Mouse (Mus musculus): ENCODE measurements around the gene Zfp953.
"Not testable (repeated sequence)": the region's sequence is repeated elsewhere in the genome, so short reads cannot be mapped to it uniquely, and the experiment has no call there.

Zfp953 gene

GRCm38 (mm10) chr13:67360131-67360744 is at the start of gene Zfp953, which contains the start of gene Gm28044:
TSS of gene Zfp953 (minus strand) at chr13:67360605.
TSS of gene Gm28044 (minus strand) at chr13:67360536.
- in situ Hi-C loops (cut with MboI; ENCODE audit: low pct_unique_long_range_greater_than_20kb in 1 of 2, low sequenced_read_pairs in 2 of 2, unreplicated experiment in 1 of 2), result loop anchor here in 1 of 2 experiments (5.0 kb wide), 1 partner anchor 42 kb away; no protein-coding TSS in a partner anchor

DNA sequence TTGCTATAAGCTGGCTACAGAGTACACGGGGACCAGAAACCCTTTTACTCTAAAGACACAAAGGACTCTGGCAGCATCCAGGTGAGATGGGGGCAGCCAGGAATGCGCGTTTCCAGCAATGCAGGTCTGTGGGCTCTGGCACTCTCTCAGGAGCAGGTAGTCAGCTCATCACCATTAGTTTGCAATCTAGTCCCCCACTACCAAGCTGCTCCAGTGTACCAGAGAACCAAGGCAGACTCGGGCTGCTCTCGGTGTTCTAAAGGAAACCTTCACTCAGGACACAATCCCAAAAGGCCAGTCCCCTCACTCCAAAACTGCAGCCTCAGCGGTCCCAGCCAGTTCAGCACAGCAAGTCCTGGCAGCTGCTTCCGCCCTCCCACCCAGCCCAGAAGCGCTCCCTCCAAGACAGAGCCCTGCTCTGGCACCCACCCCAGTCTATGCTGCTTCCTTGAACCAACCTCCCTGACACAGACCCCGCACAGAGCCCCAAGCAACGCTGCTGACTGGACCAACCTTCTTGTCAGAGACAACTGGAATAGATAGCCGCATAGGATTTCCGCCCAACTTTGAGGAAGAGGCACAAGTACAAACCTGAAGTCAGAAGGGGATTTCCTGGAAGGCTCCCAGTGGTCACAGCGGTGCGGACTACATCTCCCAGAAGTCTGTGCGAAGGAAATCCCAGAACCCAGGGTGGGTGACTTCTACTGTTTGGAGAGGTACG is 38.9 kb upstream of the Zfp953 start, which contains the start of gene Zfp429:
Zfp429 (minus strand) TSS at position 637 of the 721 bp plus-strand sequence.
- in situ Hi-C loops (cut with MboI; ENCODE audit: low pct_unique_long_range_greater_than_20kb in 1 of 2, low sequenced_read_pairs in 2 of 2, unreplicated experiment in 1 of 2), result not testable (repeated sequence)

DNA sequence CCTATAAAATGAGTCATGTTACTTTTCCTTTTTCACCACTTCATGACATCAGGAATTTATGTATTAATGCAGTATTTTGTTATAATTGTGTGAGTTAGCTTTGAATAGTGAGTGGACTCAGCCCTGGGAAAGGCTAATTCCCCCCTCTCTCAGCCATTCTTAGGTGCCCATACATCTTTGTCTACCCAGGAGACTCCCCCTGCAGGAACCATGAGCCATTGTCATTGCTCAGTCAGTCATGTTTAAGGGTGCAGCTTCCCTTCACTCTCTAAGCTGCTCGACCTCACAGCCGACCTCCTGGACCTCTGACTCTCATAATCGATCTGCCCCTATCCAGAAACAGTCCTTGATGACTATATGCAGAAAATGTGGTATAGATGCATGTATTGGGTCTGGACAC is 15.8 kb upstream of the Zfp953 start:
- in situ Hi-C loops (cut with MboI; ENCODE audit: low pct_unique_long_range_greater_than_20kb in 1 of 2, low sequenced_read_pairs in 2 of 2, unreplicated experiment in 1 of 2), result loop anchor here in 1 of 2 experiments (10.0 kb wide), 1 partner anchor 211 kb away; no protein-coding TSS in a partner anchor

GRCm38 (mm10) chr13:67375050-67375911 is 14.9 kb upstream of the Zfp953 start, which contains the start of the genes Gm28041 and Zfp456:
TSS of gene Gm28041 (minus strand) at chr13:67375733.
TSS of gene Zfp456 (minus strand) at chr13:67375810.
- in situ Hi-C loops (cut with MboI; ENCODE audit: low pct_unique_long_range_greater_than_20kb in 1 of 2, low sequenced_read_pairs in 2 of 2, unreplicated experiment in 1 of 2), result loop anchor here in 1 of 2 experiments (10.0 kb wide), 1 partner anchor 210 kb away; no protein-coding TSS in a partner anchor

- in situ Hi-C loops (cut with MboI; ENCODE audit: low pct_unique_long_range_greater_than_20kb in 1 of 2, low sequenced_read_pairs in 2 of 2, unreplicated experiment in 1 of 2), result no loop called here
Measured at GRCm38 (mm10) chr13:67351854-67352253, 8.6 kb downstream of the Zfp953 start.

- in situ Hi-C loops (cut with MboI; ENCODE audit: low pct_unique_long_range_greater_than_20kb in 1 of 2, low sequenced_read_pairs in 2 of 2, unreplicated experiment in 1 of 2), result no loop called here
Measured at GRCm38 (mm10) chr13:67343422-67343821, 17.0 kb downstream of the Zfp953 start.

GRCm38 (mm10) chr13:67332877-67333276 is 27.5 kb downstream of the Zfp953 start:
- in situ Hi-C loops (cut with MboI; ENCODE audit: low pct_unique_long_range_greater_than_20kb in 1 of 2, low sequenced_read_pairs in 2 of 2, unreplicated experiment in 1 of 2), result no loop called here

DNA sequence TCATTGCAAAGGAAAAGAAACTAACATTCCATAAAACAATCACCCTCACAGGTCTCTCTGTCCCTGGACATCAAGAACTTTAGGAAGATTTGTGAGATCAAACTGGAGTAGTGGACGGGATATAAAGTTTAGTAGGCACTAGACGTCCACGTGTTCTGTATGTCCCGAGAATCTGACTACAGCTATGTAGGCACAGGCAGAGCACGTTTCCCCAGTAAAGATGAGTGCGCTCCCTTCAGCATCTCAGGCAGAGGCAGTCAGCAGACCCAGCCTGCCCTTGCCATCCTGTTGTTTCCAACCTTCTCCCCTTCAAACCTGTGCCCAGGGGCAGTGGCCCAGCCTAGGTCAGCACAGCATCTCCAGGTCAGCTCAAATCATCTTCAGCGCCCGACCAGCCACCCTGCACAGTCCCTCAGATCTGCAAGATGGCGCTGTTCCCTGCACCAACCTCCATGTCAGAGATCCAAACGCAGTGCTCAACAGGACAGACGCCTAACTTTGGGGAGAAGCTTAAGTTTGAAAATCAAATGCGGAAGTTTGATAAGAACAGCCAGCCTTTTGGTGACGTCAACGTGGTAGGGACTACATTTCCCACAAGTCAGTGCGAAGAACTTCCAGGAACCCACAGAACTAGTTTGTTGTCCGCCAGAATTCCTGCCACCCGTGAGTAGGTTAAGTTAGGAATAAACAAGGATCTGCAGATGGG is 28.2 kb downstream of the Zfp953 start, which contains the start of gene Zfp595:
Zfp595 (minus strand) TSS at position 552 of the 706 bp plus-strand sequence.
- in situ Hi-C loops (cut with MboI; ENCODE audit: low pct_unique_long_range_greater_than_20kb in 1 of 2, low sequenced_read_pairs in 2 of 2, unreplicated experiment in 1 of 2), result no loop called here

- in situ Hi-C loops (cut with MboI; ENCODE audit: low pct_unique_long_range_greater_than_20kb in 1 of 2, low sequenced_read_pairs in 2 of 2, unreplicated experiment in 1 of 2), result loop anchor here in 1 of 2 experiments (5.0 kb wide), 1 partner anchor 179 kb away; no protein-coding TSS in a partner anchor
Measured at GRCm38 (mm10) chr13:67306718-67307117, 53.7 kb downstream of the Zfp953 start.

DNA sequence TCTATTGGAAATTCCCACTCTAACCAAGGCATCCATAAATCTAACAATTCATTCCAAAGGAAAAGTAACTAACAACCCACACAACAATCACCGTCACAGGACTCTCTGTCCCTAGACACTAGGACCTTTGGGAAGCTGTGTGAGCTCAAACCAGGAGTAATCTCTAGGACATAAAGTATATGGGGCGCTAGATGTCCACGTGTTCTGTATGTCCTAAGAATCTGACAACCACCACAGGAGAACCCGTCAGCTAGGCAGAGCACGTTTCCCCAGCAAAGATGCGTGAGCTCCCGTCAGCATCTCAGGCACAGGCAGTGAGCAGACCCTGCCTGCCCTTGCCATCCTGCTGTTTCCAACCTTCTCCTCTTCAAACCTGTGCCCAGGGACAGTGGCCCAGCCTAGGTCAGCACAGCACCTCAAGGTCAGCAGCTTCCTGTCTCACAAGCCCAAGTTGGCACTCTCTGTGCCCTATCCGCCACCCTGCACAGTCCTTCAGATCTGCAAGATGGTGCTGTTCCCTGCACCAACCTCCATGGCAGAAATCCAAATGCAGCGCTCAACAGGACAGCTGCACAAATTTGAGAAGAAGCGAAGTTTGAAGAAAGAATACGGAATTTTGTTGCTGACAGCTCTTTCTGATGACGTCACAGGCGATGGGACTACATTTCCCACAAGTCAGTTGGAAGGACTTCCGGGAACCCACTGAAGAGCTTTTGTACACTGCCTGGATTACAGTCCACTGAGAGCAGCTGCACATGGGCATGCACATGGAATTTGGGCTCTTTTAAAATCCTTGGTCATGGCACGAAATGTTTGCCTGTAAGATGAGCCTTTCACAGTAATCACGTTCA is 54.4 kb downstream of the Zfp953 start, which contains the start of gene Zfp457:
Zfp457 (minus strand) TSS at position 664 of the 851 bp plus-strand sequence.
- in situ Hi-C loops (cut with MboI; ENCODE audit: low pct_unique_long_range_greater_than_20kb in 1 of 2, low sequenced_read_pairs in 2 of 2, unreplicated experiment in 1 of 2), result loop anchor here in 1 of 2 experiments (5.0 kb wide), 1 partner anchor 179 kb away; no protein-coding TSS in a partner anchor
